Mouse (Mus musculus) CH12.LX (cell line): ENCODE measurements around the gene Psme3. TPM values are rescaled to one million over a fixed set of nuclear protein-coding genes. Genes with fewer than 3 reads are reported as not detected.

Experiments
- DNase-seq: peaks from one replicate; pipeline ENCODE4 v3.0.0-alpha.2; 2013; ENCODE audit errors: extremely low read depth
- H3K27ac ChIP-seq: 2 replicates; pipeline ENCODE4 v1.5.1; 2012; ENCODE audit warnings: low read depth, mild to moderate bottlenecking, control low read depth, moderate library complexity; ENCODE audit not compliant: insufficient read depth
- H3K27me3 ChIP-seq: replicated peaks from 2 replicates; pipeline ENCODE3; 2012; ENCODE audit warnings: inconsistent platforms
- H3K36me3 ChIP-seq, 2 experiments: replicated peaks in 1 of 2; 2 replicates each; pipeline versions ENCODE3 to v1.6.1; 2012; ENCODE audit warnings: inconsistent platforms in 1 of 2, low read length in 1 of 2, mild to moderate bottlenecking in 1 of 2, mixed read lengths in 1 of 2, moderate library complexity in 1 of 2; ENCODE audit not compliant: control insufficient read depth in 1 of 2, insufficient read depth in 1 of 2
- H3K4me1 ChIP-seq, 2 experiments: 2 replicates each; pipeline ENCODE4 v1.6.1; 2012; ENCODE audit warnings: inconsistent platforms in 1 of 2, moderate library complexity in 1 of 2; ENCODE audit not compliant: insufficient read depth in 2 of 2, control insufficient read depth in 1 of 2
- H3K4me2 ChIP-seq: 2 replicates; pipeline ENCODE4 v1.6.1; 2012; ENCODE audit warnings: low read depth, mild to moderate bottlenecking, control low read depth; ENCODE audit not compliant: poor library complexity, insufficient read depth, severe bottlenecking
- H3K4me3 ChIP-seq, 3 experiments: fragments of 150-350 bp in 1 of 3; sonication (generic) in 1 of 3; replicated peaks in 1 of 3; 2 replicates each; pipeline versions ENCODE3 to v1.5.1; 2011 to 2012; ENCODE audit warnings: low read depth in 2 of 3, low read length in 2 of 3, mild to moderate bottlenecking in 2 of 3, moderate library complexity in 2 of 3, control low read depth in 1 of 3, improper control_type of control experiment in 1 of 3, inconsistent platforms in 1 of 3, mixed read lengths in 1 of 3; ENCODE audit not compliant: poor library complexity in 1 of 3
- H3K79me2 ChIP-seq: replicated peaks from 2 replicates; pipeline ENCODE4 v1.6.1; 2012; ENCODE audit warnings: mild to moderate bottlenecking, moderate library complexity; ENCODE audit not compliant: control insufficient read depth, poor library complexity, insufficient read depth, severe bottlenecking; ENCODE audit errors: extremely low read depth
- H3K9ac ChIP-seq: 2 replicates; pipeline ENCODE4 v1.6.1; 2012; ENCODE audit warnings: low read depth, mild to moderate bottlenecking, control low read depth, moderate library complexity; ENCODE audit not compliant: insufficient read depth
- H3K9me3 ChIP-seq: replicated peaks from 2 replicates; pipeline ENCODE3; 2012; ENCODE audit warnings: low read length, inconsistent platforms, mixed read lengths
- BHLHE40 ChIP-seq: IDR thresholded peaks from 2 replicates; pipeline ENCODE4 v1.6.1; 2011; ENCODE audit warnings: mild to moderate bottlenecking, low read depth, low read length, improper control_type of control experiment
- CHD1 ChIP-seq: IDR thresholded peaks from 2 replicates; pipeline ENCODE4 v1.6.1; 2012; ENCODE audit warnings: low read depth, low read length, improper control_type of control experiment, inconsistent platforms
- CHD2 ChIP-seq: IDR thresholded peaks from 2 replicates; pipeline ENCODE4 v1.6.1; 2011; ENCODE audit warnings: low read length, improper control_type of control experiment
- CTCF ChIP-seq, 2 experiments: IDR thresholded peaks in 1 of 2; conservative IDR thresholded peaks in 1 of 2; 2 replicates each; pipeline ENCODE4 v1.5.1; 2011 to 2012; ENCODE audit warnings: low read depth in 2 of 2, low read length in 2 of 2, improper control_type of control experiment in 1 of 2, inconsistent platforms in 1 of 2, mild to moderate bottlenecking in 1 of 2, moderate library complexity in 1 of 2
- E2F4 ChIP-seq: IDR thresholded peaks from 2 replicates; pipeline ENCODE4 v1.6.1; 2011; ENCODE audit warnings: low read depth, low read length, improper control_type of control experiment; ENCODE audit not compliant: insufficient replicate concordance
- ELF1 ChIP-seq: IDR thresholded peaks from 2 replicates; pipeline ENCODE4 v1.6.1; 2014; ENCODE audit warnings: low read depth, mild to moderate bottlenecking, inconsistent platforms, low read length, improper control_type of control experiment
- EP300 ChIP-seq: IDR thresholded peaks from 2 replicates; pipeline ENCODE4 v1.6.1; 2011; ENCODE audit warnings: low read length, improper control_type of control experiment
- ETS1 ChIP-seq: conservative IDR thresholded peaks from 2 replicates; pipeline ENCODE4 v1.6.1; 2012; ENCODE audit warnings: low read depth, mild to moderate bottlenecking, inconsistent platforms, low read length, improper control_type of control experiment, moderate library complexity
- GABPA ChIP-seq: IDR thresholded peaks from 2 replicates; pipeline ENCODE4 v1.6.1; 2012; ENCODE audit warnings: low read depth, low read length, improper control_type of control experiment, inconsistent platforms; ENCODE audit not compliant: insufficient replicate concordance
- HCFC1 ChIP-seq: IDR thresholded peaks from 2 replicates; pipeline ENCODE4 v1.6.1; 2012; ENCODE audit warnings: low read depth, mild to moderate bottlenecking, inconsistent platforms, low read length, improper control_type of control experiment
- IRF4 ChIP-seq: IDR thresholded peaks from 2 replicates; pipeline ENCODE4 v1.6.1; 2014; ENCODE audit warnings: low read depth, mild to moderate bottlenecking, inconsistent platforms, low read length, improper control_type of control experiment
- JUN ChIP-seq: IDR thresholded peaks from 2 replicates; pipeline ENCODE4 v1.6.1; 2011; ENCODE audit warnings: low read depth, mild to moderate bottlenecking, low read length, improper control_type of control experiment, moderate library complexity; ENCODE audit not compliant: insufficient read depth
- JUND ChIP-seq: conservative IDR thresholded peaks from 2 replicates; pipeline ENCODE4 v1.6.1; 2011; ENCODE audit warnings: low read depth, low read length, improper control_type of control experiment
- KAT2A ChIP-seq: IDR thresholded peaks from 2 replicates; pipeline ENCODE4 v1.6.1; 2012; ENCODE audit warnings: low read length, improper control_type of control experiment, inconsistent platforms; ENCODE audit not compliant: insufficient replicate concordance
- MAFK ChIP-seq: IDR thresholded peaks from 2 replicates; pipeline ENCODE4 v1.6.1; 2011; ENCODE audit warnings: low read length, improper control_type of control experiment; ENCODE audit not compliant: insufficient replicate concordance
- MAX ChIP-seq: IDR thresholded peaks from 2 replicates; pipeline ENCODE4 v1.6.1; 2011; ENCODE audit warnings: low read length, improper control_type of control experiment
- MAZ ChIP-seq: IDR thresholded peaks from 2 replicates; pipeline ENCODE4 v1.6.1; 2012; ENCODE audit warnings: low read depth, mild to moderate bottlenecking, inconsistent platforms, low read length, improper control_type of control experiment, moderate library complexity
- MEF2A ChIP-seq: IDR thresholded peaks from 2 replicates; pipeline ENCODE4 v1.6.1; 2014; ENCODE audit warnings: low read depth, mild to moderate bottlenecking, inconsistent platforms, low read length, improper control_type of control experiment, borderline replicate concordance
- MXI1 ChIP-seq: IDR thresholded peaks from 2 replicates; pipeline ENCODE4 v1.6.1; 2011; ENCODE audit warnings: mild to moderate bottlenecking, low read depth, low read length, improper control_type of control experiment
- MYC ChIP-seq: IDR thresholded peaks from 2 replicates; pipeline ENCODE4 v1.6.1; 2011; ENCODE audit warnings: low read depth, mild to moderate bottlenecking, improper control_type of control experiment, low read length
- NELFE ChIP-seq: IDR thresholded peaks from 2 replicates; pipeline ENCODE4 v1.6.1; 2011; ENCODE audit warnings: low read depth, low read length, improper control_type of control experiment
- NRF1 ChIP-seq: IDR thresholded peaks from 2 replicates; pipeline ENCODE4 v1.6.1; 2014; ENCODE audit warnings: low read depth, mild to moderate bottlenecking, inconsistent platforms, low read length, improper control_type of control experiment, moderate library complexity
- PAX5 ChIP-seq: IDR thresholded peaks from 2 replicates; pipeline ENCODE4 v1.6.1; 2012; ENCODE audit warnings: low read length, inconsistent platforms, mixed read lengths
- POLR2A ChIP-seq: IDR thresholded peaks from 2 replicates; pipeline ENCODE4 v1.6.1; 2011; ENCODE audit warnings: low read depth, mild to moderate bottlenecking, improper control_type of control experiment, low read length
- POLR2AphosphoS2 ChIP-seq: IDR thresholded peaks from 2 replicates; pipeline ENCODE4 v1.6.1; 2011; ENCODE audit warnings: low read depth, low read length, improper control_type of control experiment
- RAD21 ChIP-seq: IDR thresholded peaks from 2 replicates; pipeline ENCODE4 v1.6.1; 2011; ENCODE audit warnings: low read depth, mild to moderate bottlenecking, low read length, improper control_type of control experiment, moderate library complexity
- RCOR1 ChIP-seq: conservative IDR thresholded peaks from 2 replicates; pipeline ENCODE4 v1.6.1; 2012; ENCODE audit warnings: low read depth, mild to moderate bottlenecking, inconsistent platforms, low read length, improper control_type of control experiment
- SIN3A ChIP-seq: IDR thresholded peaks from 2 replicates; pipeline ENCODE4 v1.6.1; 2012; ENCODE audit warnings: low read length, improper control_type of control experiment, inconsistent platforms
- SMC3 ChIP-seq: IDR thresholded peaks from 2 replicates; pipeline ENCODE4 v1.6.1; 2011; ENCODE audit warnings: low read depth, low read length, improper control_type of control experiment
- TBP ChIP-seq: conservative IDR thresholded peaks from 2 replicates; pipeline ENCODE4 v1.6.1; 2011; ENCODE audit warnings: low read depth, low read length, improper control_type of control experiment
- TCF12 ChIP-seq: IDR thresholded peaks from 2 replicates; pipeline ENCODE4 v1.6.1; 2014; ENCODE audit warnings: low read depth, mild to moderate bottlenecking, inconsistent platforms, low read length, improper control_type of control experiment
- UBTF ChIP-seq: IDR thresholded peaks from 2 replicates; pipeline ENCODE4 v1.6.1; 2012; ENCODE audit warnings: low read depth, mild to moderate bottlenecking, inconsistent platforms, low read length, improper control_type of control experiment, moderate library complexity
- USF1 ChIP-seq: IDR thresholded peaks from 2 replicates; pipeline ENCODE4 v1.6.1; 2014; ENCODE audit warnings: low read depth, mild to moderate bottlenecking, inconsistent platforms, low read length, improper control_type of control experiment
- ZC3H11A ChIP-seq: IDR thresholded peaks from 2 replicates; pipeline ENCODE4 v1.6.1; 2012; ENCODE audit warnings: low read depth, mild to moderate bottlenecking, inconsistent platforms, low read length, improper control_type of control experiment
- ZKSCAN1 ChIP-seq: IDR thresholded peaks from 2 replicates; pipeline ENCODE4 v1.6.1; 2012; ENCODE audit warnings: low read depth, inconsistent platforms, low read length, improper control_type of control experiment, borderline replicate concordance
- ZMIZ1 ChIP-seq: IDR thresholded peaks from 2 replicates; pipeline ENCODE4 v1.6.1; 2012; ENCODE audit warnings: low read depth, mild to moderate bottlenecking, inconsistent platforms, low read length, improper control_type of control experiment
- ZNF384 ChIP-seq: IDR thresholded peaks from 2 replicates; pipeline ENCODE4 v1.6.1; 2012; ENCODE audit warnings: low read depth, low read length, improper control_type of control experiment, inconsistent platforms
- dilution Hi-C: fragments of 300-500 bp; cut with MboI; formaldehyde crosslinking; loops from 2 replicates; pipeline ENCODE4 v1.14.3; 2020; ENCODE audit warnings: low sequenced_read_pairs; ENCODE audit not compliant: extremely low pct_unique_long_range_greater_than_20kb, extremely low pct_ligation_motif_present
- in situ Hi-C: fragments of 300-500 bp; cut with MboI; formaldehyde crosslinking; loops from 3 replicates; pipeline ENCODE4 v1.14.3; 2019; ENCODE audit warnings: low sequenced_read_pairs, low pct_ligation_motif_present, low pct_unique_long_range_greater_than_20kb, mixed read lengths
- polyA plus RNA-seq: library from polyadenylated mRNA; unstranded; fragments of >175 nt; gene quantifications from 2 replicates; pipeline ENCODE4 v1.2.1, GENCODE M21; 2012; ENCODE audit warnings: low read depth; ENCODE audit not compliant: insufficient read length
- total RNA-seq, 2 experiments: library from RNA; depleted of rRNA; stranded (reverse); fragments of 300-350 nt in 1 of 2; fragments of >200 nt in 1 of 2; gene quantifications; 2 replicates each; pipeline ENCODE4 v1.2.3; 2012 to 2014

The Psme3 gene
- total and polyA plus RNA-seq, 3 experiments, result 86.1 to 527 (median 208) TPM

- Histone ChIP-seq H3K9me3 (no peaks in the 10 kb centered on the region), H3K27me3 (no peaks in the 10 kb centered on the region), H3K9ac (peak within 1 kb of the TSS; percentile 88), H3K27ac (no peak within 1 kb of the TSS), H3K4me2 (peak within 1 kb of the TSS; percentile 92), H3K4me1 (peaks cover 3 to 26% of the 10 kb centered on the region in 2 experiments; a peak in 3 of 4 replicates), H3K79me2 (peaks cover 44% of the 10 kb centered on the region), H3K4me3 (peak within 1 kb of the TSS; percentile 70 to 95 (median 84)), H3K36me3 (peaks cover 17 to 33% of the 10 kb centered on the region in 2 experiments)
- dilution Hi-C loops, result no loop called here
- peak; percentile 99 for DNase-seq
- in situ Hi-C loops, result loop anchor here (10.0 kb wide), 1 partner anchor 217 kb away; the partner anchor contains the start of genes Coasy and Mlx
- TF ChIP-seq HCFC1, result peak; percentile 86
- peak; percentile 83 for TF ChIP-seq SMC3
- TF ChIP-seq ZMIZ1, result peak; percentile 66; the same call in 1 of the 2 replicates
- 0 out of 2 replicates have a peak, but pooled peaks have one; percentile 23 for TF ChIP-seq BHLHE40
- TF ChIP-seq POLR2AphosphoS2, result peak; percentile 42; the same call in 1 of the 2 replicates
- TF ChIP-seq CHD1, result no peak
- TF ChIP-seq GABPA, result no peak; the same call in 1 of the 2 replicates
- no peak for TF ChIP-seq EP300
- TF ChIP-seq ELF1, result peak; percentile 98
- no peak for TF ChIP-seq MAFK
- TF ChIP-seq TCF12, result peak; percentile 83
- TF ChIP-seq NRF1, result 0 out of 2 replicates have a peak, but pooled peaks have one; percentile 32
- peak; percentile 92 to 95 for TF ChIP-seq CTCF (conservative IDR thresholded peaks at IDR 0.05 in 1 of 2, IDR thresholded peaks at IDR 0.05 in 1 of 2; ENCODE audit: low read depth in 2 of 2, low read length in 2 of 2)
- TF ChIP-seq POLR2A, result peak; percentile 97
- 0 out of 2 replicates have a peak, but pooled peaks have one; percentile 56 for TF ChIP-seq JUND
- TF ChIP-seq ZKSCAN1, result no peak
- peak; percentile 26; the same call in 1 of the 2 replicates for TF ChIP-seq MEF2A
- TF ChIP-seq MAZ, result no peak
- TF ChIP-seq IRF4, result peak; percentile 68; the same call in 1 of the 2 replicates
- TF ChIP-seq TBP, result peak; percentile 74; the same call in 1 of the 2 replicates
- no peak for TF ChIP-seq USF1
- no peak for TF ChIP-seq PAX5
- TF ChIP-seq MYC, result 0 out of 2 replicates have a peak, but pooled peaks have one; percentile 64
- TF ChIP-seq RAD21, result peak; percentile 89
- no peak for TF ChIP-seq UBTF
- no peak for TF ChIP-seq E2F4
- no peak for TF ChIP-seq MAX
- peak; percentile 30; the same call in 1 of the 2 replicates for TF ChIP-seq ETS1
- no peak for TF ChIP-seq ZNF384
- TF ChIP-seq SIN3A, result peak; percentile 94
- no peak for TF ChIP-seq RCOR1
- peak; percentile 69; the same call in 1 of the 2 replicates for TF ChIP-seq KAT2A
- peak; percentile 52; the same call in 1 of the 2 replicates for TF ChIP-seq MXI1
- TF ChIP-seq NELFE, result peak; percentile 93
- TF ChIP-seq JUN, result peak; percentile 52; the same call in 1 of the 2 replicates
- no peak; the same call in 1 of the 2 replicates for TF ChIP-seq ZC3H11A
- TF ChIP-seq CHD2, result no peak
Observed at GRCm38 (mm10) chr11:101302004-101302798, 13.8 kb upstream of the Psme3 start, which contains the start of gene Becn1. Becn1 (minus strand) TSS chr11:101302286.
